ENCODE assay signal across 10 mouse cellular contexts in genomic region chr2:71117797-71118708, GRCm38 (mm10). TPM values are rescaled to one million over a fixed set of nuclear protein-coding genes. Genes with fewer than 3 reads are reported as not detected.
DNase-seq lines count a peak whose midpoint lies in the region; ATAC-seq and TF ChIP-seq lines count a peak whose summit lies in the region.
"Had no signal": no experiment of that assay in that cellular context is flagged by ENCODE, and none has a peak within 500 bp of the region (broad histone marks: within the 10 kb centered on the region; RNA-seq: fewer than 3 reads in every experiment).

Gene Cybrd1 (plus strand): TSS chr2:71117923.

- WGBS in hindbrain, embryonic 11.5 days = 4% methylated on average over 60 of the region's 60 CpGs
- WGBS in liver, adult 2 months = 5% methylated on average over 60 of the region's 60 CpGs
- WGBS in neural tube, embryonic 11.5 days = 1% methylated on average over 59 of the region's 60 CpGs

- H3K4me2 ChIP-seq in hindbrain, embryonic 11.5 days (replicated peaks; ENCODE audit: low read depth, low read length) = peak within 1 kb of the TSS; percentile 85
- peak within 1 kb of the TSS; percentile 75 for H3K4me2 ChIP-seq in neural tube, embryonic 11.5 days (ENCODE audit: low read depth)

- no peak for TF ChIP-seq CTCF in liver, adult 2 months (IDR thresholded peaks at IDR 0.05; ENCODE audit: low read depth, low read length)

- peak within 1 kb of the TSS; percentile 43 for H3K4me3 ChIP-seq in hindbrain, embryonic 11.5 days (ENCODE audit: low read depth, low read length)
- peak within 1 kb of the TSS; percentile 38; the same call in 1 of the 2 replicates for H3K4me3 ChIP-seq in liver, adult 2 months (ENCODE audit: insufficient read depth, low read depth, low read length)
- peak within 1 kb of the TSS; percentile 35 for H3K4me3 ChIP-seq in neural tube, embryonic 11.5 days (ENCODE audit: low read depth, low read length)
- H3K4me3 ChIP-seq: myocyte had no signal

- no peaks in the 10 kb centered on the region; the same call in none of the 2 replicates for H3K4me1 ChIP-seq in hindbrain, embryonic 11.5 days (replicated peaks; ENCODE audit: control insufficient read depth, insufficient read depth, low read length)
- no peaks in the 10 kb centered on the region for H3K4me1 ChIP-seq in liver, adult 2 months (ENCODE audit: control insufficient read depth, insufficient read depth, low read length)
- peaks cover 3% of the 10 kb centered on the region; the same call in 1 of the 2 replicates for H3K4me1 ChIP-seq in neural tube, embryonic 11.5 days (ENCODE audit: control insufficient read depth, insufficient read depth, low read length)

- no peaks in the 10 kb centered on the region for H3K79me2 ChIP-seq in liver, adult 2 months (ENCODE audit: control insufficient read depth, insufficient read depth, low read length)

- no peak for TF ChIP-seq POLR2A in liver, adult 2 months (IDR thresholded peaks at IDR 0.05; ENCODE audit: extremely low read depth, insufficient read depth, low read length)

- H3K36me3 ChIP-seq in hindbrain, embryonic 11.5 days (ENCODE audit: control insufficient read depth, insufficient read depth, low read length) = no peaks in the 10 kb centered on the region
- H3K36me3 ChIP-seq in liver, adult 2 months (ENCODE audit: control insufficient read depth, insufficient read depth, low read length) = no peaks in the 10 kb centered on the region
- no peaks in the 10 kb centered on the region for H3K36me3 ChIP-seq in neural tube, embryonic 11.5 days (ENCODE audit: control insufficient read depth, insufficient read depth, low read length)
- H3K36me3 ChIP-seq: G1E had no signal

- peak; percentile 16 to 39 for DNase-seq in cerebellum, postnatal 25 days
- peak; percentile 66 for DNase-seq in adrenal gland, adult 2 months
- peak; percentile 21 for DNase-seq in forelimb bud, embryonic 11.5 days (ENCODE audit: low read depth, low spot score)
- DNase-seq in hindbrain, embryonic 11.5 days (ENCODE audit: low spot score) = peak; percentile 45
- no peak for DNase-seq in liver, adult 2 months (ENCODE audit: extremely low read depth, low read depth, low spot score)
- peak; percentile 43 for DNase-seq in neural tube, embryonic 11.5 days (ENCODE audit: low spot score)
- no peak for DNase-seq in MN1 (ENCODE audit: low spot score)

- no peak within 1 kb of the TSS for H3K27ac ChIP-seq in hindbrain, embryonic 11.5 days (ENCODE audit: low read depth, low read length)
- H3K27ac ChIP-seq in liver, adult 2 months (replicated peaks; ENCODE audit: insufficient read depth, low read depth, low read length) = no peak within 1 kb of the TSS
- no peak within 1 kb of the TSS for H3K27ac ChIP-seq in neural tube, embryonic 11.5 days (ENCODE audit: low read depth, low read length)

- peak within 1 kb of the TSS; percentile 40; the same call in 1 of the 2 replicates for H3K9ac ChIP-seq in hindbrain, embryonic 11.5 days (ENCODE audit: low read depth, low read length)
- H3K9ac ChIP-seq in liver, adult 2 months (ENCODE audit: low read depth, low read length) = peak within 1 kb of the TSS; percentile 25; the same call in 1 of the 2 replicates
- peak within 1 kb of the TSS; percentile 41; the same call in 1 of the 2 replicates for H3K9ac ChIP-seq in neural tube, embryonic 11.5 days (ENCODE audit: low read length)

- no peaks in the 10 kb centered on the region for H3K9me3 ChIP-seq in hindbrain, embryonic 11.5 days (ENCODE audit: control insufficient read depth, low read length)
- H3K9me3 ChIP-seq in neural tube, embryonic 11.5 days (ENCODE audit: control insufficient read depth, low read length) = no peaks in the 10 kb centered on the region
- H3K9me3 ChIP-seq: G1E had no signal

- H3K27me3 ChIP-seq in hindbrain, embryonic 11.5 days (ENCODE audit: control insufficient read depth, insufficient read depth, low read length) = peaks cover 11% of the 10 kb centered on the region
- peaks cover 11% of the 10 kb centered on the region for H3K27me3 ChIP-seq in liver, adult 2 months (ENCODE audit: control insufficient read depth, insufficient read depth, low read length)
- H3K27me3 ChIP-seq in neural tube, embryonic 11.5 days (ENCODE audit: control insufficient read depth, insufficient read depth, low read length) = peaks cover 6% of the 10 kb centered on the region; the same call in 1 of the 2 replicates

- ATAC-seq in cerebellum, adult (ENCODE audit: insufficient number of reproducible peaks, low FRiP score, low TSS enrichment) = no peak
- no peak for ATAC-seq in hindbrain, embryonic 11.5 days (ENCODE audit: low FRiP score)
- ATAC-seq in neural tube, embryonic 11.5 days (ENCODE audit: insufficient read depth, low FRiP score, low TSS enrichment) = no peak

RNA-seq across cellular contexts. Expression of gene Cybrd1, which starts in this region (rescaled TPM):
- total RNA-seq in adrenal gland, adult 2 months (2021) = 1 to 10 TPM; 1.0 to 1.2 TPM
- polyA plus RNA-seq in adrenal gland, adult 2 months (2012; rRNA removed) = 0.21 and 0.22 TPM in 2 replicates
- 0.34 and 0.54 TPM in 2 replicates for polyA plus RNA-seq in hindbrain, embryonic 11.5 days (2014; fragmentation: Nextera tagmentation; extraction: Ambion mirVana)
- total RNA-seq in liver, adult 2 months (2014; rRNA removed) = under 0.01 and 0.07 TPM in 2 replicates
- 0.05 and 0.10 TPM in 2 replicates for polyA plus RNA-seq in liver, adult 2 months (2012; rRNA removed)
- 0.27 and 0.46 TPM in 2 replicates for polyA plus RNA-seq in neural tube, embryonic 11.5 days (2014; fragmentation: Nextera tagmentation; extraction: Ambion mirVana)
- polyA plus RNA-seq: G1E had no signal

Comparison
In these comparisons a context has a peak if more than half of its experiments do, and no peak if none do; other contexts are left out.
1. Peak in DNase-seq, H3K4me3 ChIP-seq, H3K9ac ChIP-seq and H3K4me2 ChIP-seq in hindbrain, embryonic 11.5 days; RNA of the gene not detected or under 1 TPM.
2. Peak in DNase-seq, H3K4me3 ChIP-seq, H3K9ac ChIP-seq and H3K4me2 ChIP-seq in neural tube, embryonic 11.5 days; RNA of the gene not detected or under 1 TPM.
3. DNase-seq: peak in cerebellum, postnatal 25 days (2 of 2), adrenal gland, adult 2 months (single experiment) and forelimb bud, embryonic 11.5 days (single experiment); none in liver, adult 2 months (single experiment) and MN1 (single experiment).
4. Peak in every context shown above with its lines, with median percentiles within 50 percentile points of each other: H3K4me3 ChIP-seq and H3K9ac ChIP-seq.